Mouse (Mus musculus): Measurements from ENCODE around the gene Shisa6.
"Not testable (repeated sequence)": the region's sequence is repeated elsewhere in the genome, so short reads cannot be mapped to it uniquely, and the experiment has no call there.

Gene Shisa6

DNA sequence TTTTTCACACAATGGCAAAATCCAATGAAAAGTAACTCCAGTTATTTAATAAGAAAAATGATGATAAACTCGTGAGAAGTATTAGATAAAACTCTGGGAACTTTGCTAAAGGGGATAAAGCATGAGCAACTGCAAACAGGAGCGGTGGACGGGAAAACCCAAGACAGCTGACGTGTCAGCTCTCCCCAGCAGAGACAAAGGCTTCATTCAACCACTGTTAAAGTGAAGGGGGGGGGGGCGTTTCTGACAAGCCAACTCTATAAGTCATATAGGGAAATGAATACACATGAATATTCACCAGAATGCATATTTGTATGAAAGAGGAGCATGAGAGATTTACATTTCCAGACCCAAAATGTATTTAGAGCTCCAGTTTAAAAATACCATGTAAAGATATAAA is 83.1 kb downstream of the Shisa6 start:
- no peak for DNase-seq

GRCm38 (mm10) chr11:66426129-66426528 is 99.6 kb downstream of the Shisa6 start:
- DNase-seq = no peak

GRCm38 (mm10) chr11:66418216-66418615 is 107.5 kb downstream of the Shisa6 start:
- DNase-seq = no peak

- DNase-seq = not testable (repeated sequence)
These were observed 117.0 kb downstream of the Shisa6 start for GRCm38 (mm10) chr11:66408721-66409120.

- no peak for DNase-seq
These were observed 125.7 kb downstream of the Shisa6 start for GRCm38 (mm10) chr11:66400036-66400435.

- no peak for DNase-seq
These were observed 138.2 kb downstream of the Shisa6 start for GRCm38 (mm10) chr11:66387561-66387960.

- no peak for DNase-seq
These were observed 154.0 kb downstream of the Shisa6 start for GRCm38 (mm10) chr11:66371796-66372195.

- DNase-seq = no peak
These were observed 156.0 kb downstream of the Shisa6 start for GRCm38 (mm10) chr11:66369764-66370163.

- DNase-seq = no peak
These were observed 158.7 kb downstream of the Shisa6 start for GRCm38 (mm10) chr11:66366809-66367685.

- DNase-seq = no peak
These were observed 166.0 kb downstream of the Shisa6 start for GRCm38 (mm10) chr11:66359811-66360210.

GRCm38 (mm10) chr11:66344822-66345221 is 180.9 kb downstream of the Shisa6 start:
- no peak for DNase-seq

DNA sequence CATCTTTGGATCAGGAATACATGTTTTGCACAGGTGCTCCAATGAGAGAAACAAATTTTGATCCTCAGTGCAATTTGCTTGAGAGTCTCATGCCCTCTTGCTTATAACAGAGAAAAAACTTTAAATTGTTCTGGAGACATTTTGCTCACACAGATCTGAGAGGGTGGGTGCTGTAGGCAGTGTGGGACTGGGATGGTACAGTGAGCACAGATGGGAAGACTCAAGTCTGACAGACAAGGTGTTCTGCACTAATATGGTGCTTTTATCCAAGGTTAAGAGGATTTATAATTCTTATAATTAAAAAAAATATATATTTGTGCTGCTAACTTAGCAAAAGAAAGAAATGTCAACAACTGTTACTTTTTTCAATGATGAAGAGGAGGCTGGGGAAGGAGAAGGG is 189.5 kb downstream of the Shisa6 start:
- no peak for DNase-seq

- no peak for DNase-seq
These were observed 213.0 kb downstream of the Shisa6 start for GRCm38 (mm10) chr11:66312764-66313163.

GRCm38 (mm10) chr11:66304396-66304795 is 221.4 kb downstream of the Shisa6 start:
- DNase-seq = no peak

- no peak for DNase-seq
These were observed 251.1 kb downstream of the Shisa6 start for GRCm38 (mm10) chr11:66274707-66275081.

- no peak for DNase-seq
These were observed 251.7 kb downstream of the Shisa6 start for GRCm38 (mm10) chr11:66273904-66274706.

DNA sequence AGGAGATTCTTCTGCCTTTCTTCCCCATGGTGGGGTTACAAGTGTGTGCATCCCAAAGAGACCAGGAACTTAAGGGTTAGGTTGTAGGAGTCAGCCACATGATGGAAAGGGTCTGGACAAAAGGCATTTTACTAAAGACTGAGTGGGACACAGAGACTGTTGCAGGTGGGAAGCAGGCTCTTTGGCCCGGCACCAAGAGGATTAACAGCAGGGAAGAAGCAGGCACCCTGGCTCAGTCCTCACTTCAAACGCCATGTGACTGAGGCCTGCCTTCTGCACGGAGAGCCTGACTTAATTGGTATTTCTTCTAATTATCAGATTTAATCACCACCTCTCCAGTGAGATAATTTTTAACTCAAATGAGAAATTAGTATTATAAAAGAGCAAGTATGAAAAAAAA is 258.7 kb downstream of the Shisa6 start:
- no peak for DNase-seq

- DNase-seq = no peak
These were observed 260.3 kb downstream of the Shisa6 start for GRCm38 (mm10) chr11:66265336-66265990.

DNA sequence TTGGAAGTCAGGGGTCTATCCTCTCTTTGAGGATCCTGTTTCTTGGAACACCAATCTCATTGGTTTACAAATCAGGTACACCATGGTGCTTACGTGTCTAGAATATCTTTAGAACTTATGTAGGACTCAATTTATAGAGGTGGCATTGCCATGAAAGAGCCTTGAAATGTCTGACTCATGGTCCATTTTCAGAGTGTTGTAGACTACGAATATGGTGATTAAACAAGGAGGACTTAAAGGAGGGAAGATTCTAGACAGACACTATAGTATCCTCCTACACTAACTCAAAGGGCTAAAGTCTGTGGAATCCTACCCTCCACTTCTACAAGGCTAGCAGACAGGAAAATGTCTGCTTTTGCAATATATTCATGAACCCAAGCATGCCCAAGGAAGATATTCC is 265.6 kb downstream of the Shisa6 start:
- no peak for DNase-seq

- no peak for DNase-seq
These were observed 266.9 kb downstream of the Shisa6 start for GRCm38 (mm10) chr11:66258851-66259250.

DNA sequence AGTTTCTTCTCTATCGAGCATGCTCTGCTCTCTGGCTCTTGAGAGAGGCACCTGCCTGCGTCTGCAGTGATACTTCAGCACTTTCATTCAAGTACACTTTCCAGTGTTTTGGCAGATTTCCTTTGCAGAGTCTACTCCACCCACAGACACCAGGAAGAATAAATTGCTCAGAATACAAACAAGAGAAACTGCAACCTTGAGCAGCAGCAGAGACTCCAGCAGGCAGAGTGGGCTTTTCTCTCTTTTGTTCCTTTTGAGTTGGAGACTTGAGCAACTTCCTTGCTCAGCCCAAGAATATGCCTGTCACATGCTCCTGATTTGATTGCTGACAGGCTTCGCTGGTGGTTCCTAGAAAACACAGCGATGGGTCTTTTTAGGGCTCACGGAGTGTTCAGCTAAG is 278.6 kb downstream of the Shisa6 start:
- no peak for DNase-seq

- DNase-seq = no peak
These were observed 289.2 kb downstream of the Shisa6 start for GRCm38 (mm10) chr11:66236557-66236956.

GRCm38 (mm10) chr11:66232891-66233290 is 292.9 kb downstream of the Shisa6 start:
- no peak for DNase-seq

- no peak for DNase-seq
These were observed 303.6 kb downstream of the Shisa6 start for GRCm38 (mm10) chr11:66222133-66222532.

All from thymus, postnatal 14 days (tissue).